Mouse (Mus musculus): ENCODE data around the gene Bod1. TPM values are rescaled to one million over a fixed set of nuclear protein-coding genes. Genes with fewer than 3 reads are reported as not detected.

Bod1 gene
- polyA plus RNA-seq, 1 experiment: 0.10 TPM

- TF ChIP-seq GATA1 (IDR thresholded peaks at IDR 0.05; ENCODE audit: low read length) (no peak), TAL1 (IDR thresholded peaks at IDR 0.05; ENCODE audit: low read length) (no peak)
- H3K4me1 ChIP-seq (ENCODE audit: control insufficient read depth): no peaks in the 10 kb centered on the region; the same call in 1 of the 2 replicates
- H3K36me3 ChIP-seq (ENCODE audit: control insufficient read depth): no peaks in the 10 kb centered on the region
- H3K4me3 ChIP-seq (replicated peaks): no peak overlapping the region
- peaks cover 5% of the 10 kb centered on the region for H3K9me3 ChIP-seq (ENCODE audit: control insufficient read depth, low read length)
- peaks cover 11% of the 10 kb centered on the region for H3K27me3 ChIP-seq (ENCODE audit: control insufficient read depth)
Observed at GRCm38 (mm10) chr11:31694801-31695200, 23.1 kb upstream of the Bod1 start.

GRCm38 (mm10) chr11:31694109-31694508 is 22.4 kb upstream of the Bod1 start:
- TF ChIP-seq TAL1 (IDR thresholded peaks at IDR 0.05; ENCODE audit: low read length): no peak
- TF ChIP-seq GATA1 (IDR thresholded peaks at IDR 0.05; ENCODE audit: low read length): no peak
- H3K36me3 ChIP-seq (ENCODE audit: control insufficient read depth): no peaks in the 10 kb centered on the region
- H3K4me1 ChIP-seq (ENCODE audit: control insufficient read depth): no peaks in the 10 kb centered on the region; the same call in 1 of the 2 replicates
- no peak overlapping the region for H3K4me3 ChIP-seq (replicated peaks)
- peaks cover 5% of the 10 kb centered on the region for H3K9me3 ChIP-seq (ENCODE audit: control insufficient read depth, low read length)
- peaks cover 5% of the 10 kb centered on the region for H3K27me3 ChIP-seq (ENCODE audit: control insufficient read depth)

- H3K36me3 ChIP-seq (ENCODE audit: control insufficient read depth): no peaks in the 10 kb centered on the region
- H3K4me1 ChIP-seq (ENCODE audit: control insufficient read depth): no peaks in the 10 kb centered on the region; the same call in 1 of the 2 replicates
- peaks cover 5% of the 10 kb centered on the region for H3K27me3 ChIP-seq (ENCODE audit: control insufficient read depth)
- no peak overlapping the region for H3K4me3 ChIP-seq (replicated peaks)
- peaks cover 5% of the 10 kb centered on the region for H3K9me3 ChIP-seq (ENCODE audit: control insufficient read depth, low read length)
- TF ChIP-seq TAL1 (IDR thresholded peaks at IDR 0.05; ENCODE audit: low read length): no peak
- TF ChIP-seq GATA1 (IDR thresholded peaks at IDR 0.05; ENCODE audit: low read length): no peak
Observed at GRCm38 (mm10) chr11:31693322-31693721, 21.6 kb upstream of the Bod1 start.

- H3K36me3 ChIP-seq (ENCODE audit: control insufficient read depth): no peaks in the 10 kb centered on the region
- H3K4me1 ChIP-seq (ENCODE audit: control insufficient read depth): peaks cover 17% of the 10 kb centered on the region
- TF ChIP-seq TAL1 (IDR thresholded peaks at IDR 0.05; ENCODE audit: low read length) (no peak), GATA1 (IDR thresholded peaks at IDR 0.05; ENCODE audit: low read length) (no peak)
- peaks cover 4% of the 10 kb centered on the region for H3K27me3 ChIP-seq (ENCODE audit: control insufficient read depth)
- H3K9me3 ChIP-seq (ENCODE audit: control insufficient read depth, low read length): peaks cover 1% of the 10 kb centered on the region
- no peak overlapping the region for H3K4me3 ChIP-seq (replicated peaks)
Observed at GRCm38 (mm10) chr11:31688956-31689355, 17.3 kb upstream of the Bod1 start.

- Histone ChIP-seq H3K9me3 (ENCODE audit: control insufficient read depth, low read length) (peaks cover 12% of the 10 kb centered on the region), H3K36me3 (ENCODE audit: control insufficient read depth) (peaks cover 2% of the 10 kb centered on the region; the same call in 1 of the 2 replicates), H3K4me1 (ENCODE audit: control insufficient read depth) (peaks cover 51% of the 10 kb centered on the region), H3K27me3 (ENCODE audit: control insufficient read depth) (peaks cover 3% of the 10 kb centered on the region), H3K4me3 (replicated peaks) (peak overlapping the region; percentile 58)
- no peak for TF ChIP-seq GATA1 (IDR thresholded peaks at IDR 0.05; ENCODE audit: low read length)
- TF ChIP-seq TAL1 (IDR thresholded peaks at IDR 0.05; ENCODE audit: low read length): no peak
Observed at GRCm38 (mm10) chr11:31684913-31685567, 13.4 kb upstream of the Bod1 start.

GRCm38 (mm10) chr11:31684126-31684525 is 12.4 kb upstream of the Bod1 start:
- Histone ChIP-seq H3K4me3 (replicated peaks) (peak overlapping the region; percentile 58), H3K9me3 (ENCODE audit: control insufficient read depth, low read length) (peaks cover 12% of the 10 kb centered on the region), H3K27me3 (ENCODE audit: control insufficient read depth) (peaks cover 3% of the 10 kb centered on the region), H3K4me1 (ENCODE audit: control insufficient read depth) (peaks cover 54% of the 10 kb centered on the region), H3K36me3 (ENCODE audit: control insufficient read depth) (peaks cover 2% of the 10 kb centered on the region; the same call in 1 of the 2 replicates)
- TF ChIP-seq GATA1 (IDR thresholded peaks at IDR 0.05; ENCODE audit: low read length) (no peak), TAL1 (IDR thresholded peaks at IDR 0.05; ENCODE audit: low read length) (no peak)

- peaks cover 83% of the 10 kb centered on the region for H3K4me1 ChIP-seq (ENCODE audit: control insufficient read depth)
- H3K27me3 ChIP-seq (ENCODE audit: control insufficient read depth): peaks cover 2% of the 10 kb centered on the region
- H3K4me3 ChIP-seq (replicated peaks): no peak overlapping the region
- peaks cover 14% of the 10 kb centered on the region for H3K9me3 ChIP-seq (ENCODE audit: control insufficient read depth, low read length)
- no peak for TF ChIP-seq TAL1 (IDR thresholded peaks at IDR 0.05; ENCODE audit: low read length)
- TF ChIP-seq GATA1 (IDR thresholded peaks at IDR 0.05; ENCODE audit: low read length): no peak
- H3K36me3 ChIP-seq (ENCODE audit: control insufficient read depth): peaks cover 2% of the 10 kb centered on the region; the same call in 1 of the 2 replicates
Observed at GRCm38 (mm10) chr11:31679840-31680381, 8.2 kb upstream of the Bod1 start.

GRCm38 (mm10) chr11:31677309-31677708 is 5.6 kb upstream of the Bod1 start:
- peaks cover 2% of the 10 kb centered on the region; the same call in 1 of the 2 replicates for H3K36me3 ChIP-seq (ENCODE audit: control insufficient read depth)
- no peak for TF ChIP-seq GATA1 (IDR thresholded peaks at IDR 0.05; ENCODE audit: low read length)
- TF ChIP-seq TAL1 (IDR thresholded peaks at IDR 0.05; ENCODE audit: low read length): no peak
- peaks cover 61% of the 10 kb centered on the region for H3K4me1 ChIP-seq (ENCODE audit: control insufficient read depth)
- no peak overlapping the region for H3K4me3 ChIP-seq (replicated peaks)
- H3K9me3 ChIP-seq (ENCODE audit: control insufficient read depth, low read length): peaks cover 13% of the 10 kb centered on the region
- H3K27me3 ChIP-seq (ENCODE audit: control insufficient read depth): peaks cover 13% of the 10 kb centered on the region

GRCm38 (mm10) chr11:31676661-31677252 is 5.1 kb upstream of the Bod1 start:
- peaks cover 19% of the 10 kb centered on the region for H3K27me3 ChIP-seq (ENCODE audit: control insufficient read depth)
- peaks cover 10% of the 10 kb centered on the region for H3K9me3 ChIP-seq (ENCODE audit: control insufficient read depth, low read length)
- peaks cover 61% of the 10 kb centered on the region for H3K4me1 ChIP-seq (ENCODE audit: control insufficient read depth)
- peaks cover 2% of the 10 kb centered on the region; the same call in 1 of the 2 replicates for H3K36me3 ChIP-seq (ENCODE audit: control insufficient read depth)
- TF ChIP-seq TAL1 (IDR thresholded peaks at IDR 0.05; ENCODE audit: low read length) (no peak), GATA1 (IDR thresholded peaks at IDR 0.05; ENCODE audit: low read length) (no peak)
- no peak overlapping the region for H3K4me3 ChIP-seq (replicated peaks)
